In genomic region chr7:99504556-99504955, GRCm38 (mm10) we compare ENCODE assay signal across 31 mouse cellular contexts.
"Had no signal": no experiment of that assay in that cellular context is flagged by ENCODE, and none has a peak within 500 bp of the region (broad histone marks: within the 10 kb centered on the region; RNA-seq: fewer than 3 reads in every experiment).

No protein-coding gene starts in this region.

- H3K9me3 ChIP-seq: heart, embryonic 10.5 days; heart, embryonic 15.5 days; hindbrain, embryonic 10.5 days; hindbrain, embryonic 12.5 days; hindbrain, embryonic 13.5 days; hindbrain, embryonic 15.5 days; intestine, embryonic 15.5 days; kidney, embryonic 15.5 days had no signal

- H3K27ac ChIP-seq: heart, adult 2 months; heart, embryonic 10.5 days; heart, embryonic 13.5 days; heart, embryonic 15.5 days; hindbrain, embryonic 10.5 days; hindbrain, embryonic 12.5 days; hindbrain, embryonic 13.5 days; hindbrain, embryonic 14.5 days; hindbrain, embryonic 15.5 days; hindbrain, postnatal 0 days; intestine, embryonic 15.5 days; kidney, embryonic 15.5 days; kidney, postnatal 0 days; layer of hippocampus, adult 2 months; left cerebral cortex, adult 2 months had no signal

- H3K4me3 ChIP-seq: heart, adult 2 months; heart, embryonic 10.5 days; heart, embryonic 12.5 days; heart, embryonic 13.5 days; heart, embryonic 15.5 days; hindbrain, embryonic 10.5 days; hindbrain, embryonic 12.5 days; hindbrain, embryonic 13.5 days; hindbrain, embryonic 15.5 days; intestine, embryonic 15.5 days; kidney, embryonic 15.5 days; layer of hippocampus, adult 2 months; left cerebral cortex, adult 2 months had no signal

- DNase-seq: heart, adult 2 months; heart, postnatal 10 days; heart, postnatal 14 days; heart, postnatal 36 days; heart, postnatal 4 days; kidney, adult 18-20 months; kidney, postnatal 10 days; kidney, postnatal 14 days; kidney, postnatal 25 days; layer of hippocampus, adult 9-11 months; layer of hippocampus, postnatal 36 days had no signal

- H3K27me3 ChIP-seq: heart, embryonic 12.5 days; heart, embryonic 13.5 days; heart, embryonic 15.5 days; hindbrain, embryonic 12.5 days; hindbrain, embryonic 13.5 days; hindbrain, embryonic 15.5 days; intestine, embryonic 15.5 days; kidney, embryonic 15.5 days had no signal

- ATAC-seq: hindbrain, embryonic 16.5 days; hindbrain, postnatal 0 days; inflammation-experienced regulatory T-cells, adult 6 months; intestine, embryonic 15.5 days; intestine, embryonic 16.5 days; intestine, postnatal 0 days had no signal

- H3K4me1 ChIP-seq: hindbrain, embryonic 12.5 days; hindbrain, embryonic 13.5 days; intestine, embryonic 15.5 days; kidney, embryonic 15.5 days had no signal

- H3K4me2 ChIP-seq: heart, embryonic 11.5 days; heart, embryonic 12.5 days; heart, embryonic 13.5 days; heart, embryonic 15.5 days; hindbrain, embryonic 12.5 days; hindbrain, embryonic 13.5 days; hindbrain, embryonic 14.5 days; hindbrain, embryonic 15.5 days; intestine, embryonic 15.5 days; kidney, embryonic 15.5 days had no signal

- H3K9ac ChIP-seq: heart, embryonic 12.5 days; heart, embryonic 13.5 days; heart, embryonic 15.5 days; hindbrain, embryonic 12.5 days; hindbrain, embryonic 13.5 days; hindbrain, embryonic 14.5 days; hindbrain, embryonic 15.5 days; intestine, embryonic 15.5 days; kidney, embryonic 15.5 days had no signal

- H3K36me3 ChIP-seq: heart, embryonic 10.5 days; heart, embryonic 12.5 days; heart, embryonic 13.5 days; heart, embryonic 15.5 days; hindbrain, embryonic 10.5 days; hindbrain, embryonic 12.5 days; hindbrain, embryonic 13.5 days; hindbrain, embryonic 15.5 days; intestine, embryonic 15.5 days; kidney, embryonic 15.5 days had no signal
